Mouse (Mus musculus): ENCODE data around the gene Spg20.

DNA sequence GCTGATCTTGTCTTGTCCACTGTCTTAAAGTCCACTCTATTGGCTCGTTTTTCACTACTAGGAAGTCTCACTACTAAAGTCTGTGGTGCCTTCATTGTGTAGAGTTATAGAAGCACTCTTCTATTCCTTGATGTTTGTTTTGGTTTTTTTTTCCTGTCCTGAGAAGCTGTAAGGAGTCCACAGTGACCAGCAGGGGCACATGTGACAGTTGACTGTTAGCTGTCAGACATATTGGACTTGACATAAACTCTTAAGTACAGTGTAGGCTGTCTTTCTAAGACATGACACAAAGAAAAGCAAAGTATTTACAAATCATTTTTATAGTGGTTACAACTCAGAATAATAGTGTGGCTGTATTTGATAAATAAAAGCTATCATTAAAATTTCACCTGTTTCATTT lies 3.2 kb downstream of the Spg20 start:
- TF ChIP-seq CTCF (conservative IDR thresholded peaks at IDR 0.05; ENCODE audit: insufficient read depth, insufficient read length, low read depth, low read length) (no peak), POLR2A (IDR thresholded peaks at IDR 0.05; ENCODE audit: low read depth, low read length) (no peak)

All from kidney, adult 2 months (tissue).